Mouse (Mus musculus) stomach, postnatal 0 days (tissue): ENCODE data around the gene Rubcnl.

Source experiments
- CTCF ChIP-seq: IDR thresholded peaks from 2 replicates; pipeline ENCODE4 v1.5.1; 2016; ENCODE audit warnings: antibody characterized with exemption, low read depth, mild to moderate bottlenecking, moderate library complexity
- EP300 ChIP-seq: optimal IDR thresholded peaks from 2 replicates; pipeline ENCODE3; 2016; ENCODE audit warnings: antibody characterized with exemption

DNA sequence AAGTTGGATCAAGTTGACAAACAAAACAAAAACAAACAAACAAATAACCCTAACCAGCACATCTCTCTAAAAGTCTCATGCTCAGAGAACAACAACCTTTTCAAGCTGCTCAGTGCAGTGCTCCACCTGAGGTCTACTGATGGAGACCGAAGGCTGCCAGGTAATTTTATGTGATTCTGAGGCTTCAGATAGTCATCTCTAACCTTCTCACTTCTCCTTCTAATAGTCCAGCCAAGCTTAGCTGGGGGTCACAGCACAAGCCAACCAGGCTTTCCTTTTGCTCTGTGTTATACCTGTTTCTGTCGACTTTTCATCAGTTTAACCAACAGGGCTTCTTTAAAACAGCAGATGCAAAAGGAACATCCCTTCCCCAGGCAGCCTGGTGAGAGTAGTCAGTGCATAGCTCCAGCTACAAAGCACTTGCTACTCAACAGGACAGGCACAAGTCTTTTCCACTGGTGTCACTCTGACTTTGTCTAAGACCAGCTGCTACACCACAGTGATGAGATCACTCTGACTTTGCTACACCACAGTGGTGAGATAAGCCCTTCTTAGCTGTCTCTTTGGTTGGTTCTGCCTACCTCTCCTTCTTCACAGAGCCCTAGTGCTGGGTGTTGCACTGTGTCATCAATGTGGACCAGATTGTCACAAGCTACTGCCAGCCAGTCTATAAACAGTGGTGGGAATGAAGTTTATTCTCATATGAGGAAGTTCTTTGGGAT is 10.2 kb upstream of the Rubcnl start:
- TF ChIP-seq EP300: no peak
- TF ChIP-seq CTCF: no peak
